Mouse (Mus musculus): Measurements from ENCODE around the gene Calhm1. TPM values are rescaled to one million over a fixed set of nuclear protein-coding genes. Genes with fewer than 3 reads are reported as not detected.

Calhm1 gene
- not detected for polyA plus RNA-seq (2017; shearing (Covaris generic))

DNA sequence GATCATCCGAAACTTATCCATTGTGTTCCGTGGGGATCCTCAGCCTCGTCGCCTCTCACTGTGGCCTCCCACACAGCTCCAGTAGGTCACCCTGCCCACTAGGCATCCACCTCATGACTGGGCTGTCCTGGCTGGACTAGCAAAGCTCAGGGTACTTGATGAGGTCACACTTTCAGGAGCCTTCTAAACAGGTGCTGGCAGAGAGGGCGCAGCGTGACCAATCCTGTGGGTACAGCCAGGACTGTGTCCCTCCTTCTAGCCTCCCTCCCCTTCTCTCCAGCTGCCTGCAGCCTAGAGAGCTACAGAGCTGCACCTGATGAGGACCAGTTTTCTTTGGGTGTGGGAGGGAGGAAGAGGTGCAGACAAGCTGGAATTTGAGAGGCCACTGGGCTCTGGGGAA lies at the start of gene Calhm1:
TSS of gene Calhm1 (minus strand) at position 101 of the 400 bp plus-strand sequence.

DNA sequence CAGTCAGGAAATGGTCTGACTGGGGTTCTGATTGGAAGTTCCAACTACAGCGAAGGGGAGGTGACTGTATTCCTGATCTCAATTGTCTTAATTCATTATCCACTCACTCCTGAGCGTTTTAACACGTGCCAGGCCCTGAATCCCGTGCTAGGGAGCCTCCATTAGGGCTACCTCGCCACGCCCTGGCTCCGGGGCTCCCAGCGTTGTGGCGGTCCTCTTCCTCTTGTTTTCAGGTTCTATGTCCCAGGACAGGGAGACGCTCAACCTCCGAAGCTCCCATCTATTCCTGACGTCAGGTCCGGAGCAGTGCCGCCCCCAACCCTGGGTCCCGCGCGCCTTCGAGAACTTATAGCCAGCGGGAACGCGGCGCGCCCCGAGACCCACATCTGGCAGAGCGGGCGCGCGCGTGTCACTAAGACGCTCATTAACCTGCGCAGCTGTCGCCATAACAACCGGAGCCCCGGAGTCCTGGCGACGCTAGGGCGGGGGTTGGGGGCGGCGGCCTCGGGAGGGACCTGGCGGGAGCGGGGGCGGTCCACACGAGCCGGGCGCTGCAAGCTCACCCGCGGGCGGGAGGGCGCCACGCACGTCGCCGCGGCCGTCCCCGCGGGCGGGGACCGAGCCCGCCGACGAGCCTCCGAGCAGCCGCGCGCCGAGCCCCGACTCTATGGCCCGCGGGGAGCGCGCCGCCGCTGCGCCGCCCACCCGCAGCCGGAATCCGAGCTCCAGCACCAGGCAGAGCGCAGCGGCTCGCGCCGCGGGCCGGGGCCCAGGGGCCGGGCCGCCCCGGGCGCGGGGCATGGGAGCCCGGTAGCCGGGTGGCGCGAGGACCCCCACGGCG lies 34.6 kb upstream of the Calhm1 start, which contains the start of gene Neurl1a:
TSS of gene Neurl1a (plus strand) at position 390 of the 841 bp plus-strand sequence.

DNA sequence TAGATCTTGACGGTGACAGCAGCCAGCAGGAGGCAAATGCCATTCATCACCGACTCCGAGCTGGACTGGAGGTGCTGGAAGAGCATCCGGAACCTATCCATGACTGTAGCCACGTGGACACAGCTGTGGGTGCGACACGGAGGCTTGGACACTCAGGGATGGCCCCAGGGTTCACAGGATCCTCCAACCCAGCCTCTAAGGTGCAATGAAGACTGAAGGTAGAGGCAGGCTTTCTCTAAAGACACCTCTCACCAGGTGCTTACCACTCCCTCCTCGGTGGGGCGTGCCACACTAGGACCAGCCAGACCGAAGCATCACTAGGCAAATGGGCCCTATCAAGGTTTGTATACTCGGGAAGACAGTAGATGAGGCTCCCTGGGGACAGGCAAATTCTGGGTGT lies 13.6 kb upstream of the Calhm1 start, which contains the start of gene Calhm3:
TSS of gene Calhm3 (minus strand) at position 101 of the 400 bp plus-strand sequence.

DNA sequence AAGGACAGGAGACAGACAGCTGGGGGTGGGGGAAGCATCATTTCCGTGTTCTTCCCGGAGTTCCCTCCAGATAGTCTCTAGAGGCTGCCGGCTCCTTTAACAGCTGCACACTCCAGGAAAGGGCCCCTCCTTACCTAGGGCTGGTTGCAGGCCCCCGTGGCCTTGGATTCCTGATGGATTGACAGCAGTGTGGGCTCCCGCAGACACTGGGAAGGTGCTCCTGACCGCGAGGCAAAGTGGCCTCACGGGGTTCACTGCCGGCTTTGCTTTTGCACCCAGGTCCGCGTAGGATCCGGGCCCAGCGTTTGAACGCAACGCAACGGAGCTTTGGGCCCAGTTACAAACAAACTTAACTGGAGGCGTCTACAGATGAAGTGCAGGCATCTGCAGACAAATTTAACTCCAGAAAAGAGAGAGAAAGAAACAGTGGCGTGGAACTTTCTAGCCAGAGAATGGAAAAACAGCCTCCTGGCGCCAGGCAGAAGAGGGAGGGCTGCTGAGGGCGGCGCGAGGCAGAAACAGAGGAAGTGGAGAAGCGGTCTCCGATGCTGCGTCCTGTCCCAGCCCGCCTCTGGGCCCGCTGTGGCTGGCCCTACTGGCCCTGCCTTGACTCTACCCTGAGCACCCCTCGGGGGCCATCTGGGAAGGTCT lies 6.2 kb downstream of the Calhm1 start, which contains the start of gene Calhm2:
TSS of gene Calhm2 (minus strand) at position 524 of the 651 bp plus-strand sequence.

Other genes starting within 250 kb of the Calhm1 start
- not detected for gene Ina, start 129.6 kb downstream of the Calhm1 start, polyA plus RNA-seq (2017; shearing (Covaris generic))
- 84.9 TPM for gene Nt5c2, start 129.1 kb downstream of the Calhm1 start, polyA plus RNA-seq (2017; shearing (Covaris generic))
- 32.6 TPM for gene Pcgf6, start 93.3 kb downstream of the Calhm1 start, polyA plus RNA-seq (2017; shearing (Covaris generic))
- 33.3 TPM for gene Taf5, start 76.5 kb downstream of the Calhm1 start, polyA plus RNA-seq (2017; shearing (Covaris generic))
- gene Usmg5, start 53.6 kb downstream of the Calhm1 start, polyA plus RNA-seq (2017; shearing (Covaris generic)): 838 TPM
- gene Pdcd11, start 53.5 kb downstream of the Calhm1 start, polyA plus RNA-seq (2017; shearing (Covaris generic)): 19.1 TPM
- gene Calhm2, start 6.0 kb downstream of the Calhm1 start, polyA plus RNA-seq (2017; shearing (Covaris generic)): 5.1 TPM
- gene Calhm3, start 13.5 kb upstream of the Calhm1 start, polyA plus RNA-seq (2017; shearing (Covaris generic)): not detected
- 0.15 TPM for gene Neurl1a, start 34.6 kb upstream of the Calhm1 start, polyA plus RNA-seq (2017; shearing (Covaris generic))

Measured in effector memory CD4-positive, alpha-beta T cell, adult 5 months (primary cell).